Mouse (Mus musculus): ENCODE measurements around the gene Zbtb16. TPM values are rescaled to one million over a fixed set of nuclear protein-coding genes. Genes with fewer than 3 reads are reported as not detected.

Zbtb16 gene
- total and polyA plus RNA-seq, 3 experiments: 0.04 to 0.72 TPM; not detected in 1

DNA sequence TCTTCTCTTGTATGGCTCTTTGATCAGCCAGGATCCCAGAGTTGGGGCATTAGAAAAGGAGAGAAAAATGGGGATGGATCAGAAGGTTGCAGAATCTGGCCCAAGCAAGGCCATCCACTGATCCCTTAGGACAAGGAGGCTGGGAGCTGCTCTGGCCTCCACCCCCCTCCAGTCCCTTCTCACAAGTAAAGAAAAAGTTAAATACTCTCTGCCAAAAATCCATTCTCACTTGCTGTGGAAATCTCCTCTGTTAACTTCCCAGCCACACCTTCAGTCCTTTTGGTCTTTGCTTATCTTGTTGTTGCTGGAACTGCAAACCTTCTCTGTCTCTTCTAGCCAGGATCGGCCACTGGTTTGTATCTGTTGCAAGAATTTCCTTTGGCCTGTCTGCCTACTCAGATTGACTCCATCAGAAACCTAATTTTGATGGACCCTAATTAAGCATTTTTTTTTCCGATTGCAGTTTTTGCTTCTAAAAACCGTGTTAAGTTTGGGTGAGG lies 218.5 kb downstream of the Zbtb16 start:
- no peaks in the 10 kb centered on the region for H3K79me2 ChIP-seq (ENCODE audit: control insufficient read depth, insufficient read depth, low read length, poor library complexity)
- no peaks in the 10 kb centered on the region for H3K9me3 ChIP-seq (replicated peaks; ENCODE audit: insufficient read depth, low read length)
- no peak overlapping the region for H3K27ac ChIP-seq (ENCODE audit: control insufficient read depth, low read depth, low read length)
- H3K4me3 ChIP-seq (ENCODE audit: control insufficient read depth in 1 of 2, insufficient read depth in 1 of 2, low read depth in 2 of 2, low read length in 2 of 2): no peak overlapping the region
- H3K9ac ChIP-seq (ENCODE audit: control insufficient read depth, low read depth, low read length, poor library complexity, severe bottlenecking): no peak overlapping the region
- 0 out of 4 replicates have a peak, but pooled peaks cover 0 to 1% of the 10 kb centered on the region in 2 experiments for H3K27me3 ChIP-seq (ENCODE audit: control insufficient read depth in 1 of 2, insufficient read depth in 2 of 2, low read length in 2 of 2)
- TF ChIP-seq USF2 (IDR thresholded peaks at IDR 0.05; ENCODE audit: borderline replicate concordance in 1 of 2, insufficient read depth in 1 of 2, low read depth in 1 of 2, low read length in 2 of 2) (no peak), POLR2AphosphoS2 (IDR thresholded peaks at IDR 0.05; ENCODE audit: low read length) (no peak), CTCF (IDR thresholded peaks at IDR 0.05 in 2 of 3, conservative IDR thresholded peaks at IDR 0.05 in 1 of 3; ENCODE audit: control insufficient read depth in 1 of 3, insufficient read depth in 1 of 3, low read depth in 2 of 3, low read length in 3 of 3, poor library complexity in 1 of 3, severe bottlenecking in 1 of 3) (no peak), CHD2 (IDR thresholded peaks at IDR 0.05; ENCODE audit: low read length) (no peak), ZC3H11A (IDR thresholded peaks at IDR 0.05; ENCODE audit: low read depth, low read length) (no peak), CHD1 (IDR thresholded peaks at IDR 0.05; ENCODE audit: low read depth, low read length) (no peak), KAT2A (conservative IDR thresholded peaks at IDR 0.05; ENCODE audit: low read depth, low read length) (no peak), POLR2AphosphoS5 (IDR thresholded peaks at IDR 0.05; ENCODE audit: borderline replicate concordance, low read depth, low read length) (no peak), E2F4 (IDR thresholded peaks at IDR 0.05; ENCODE audit: borderline replicate concordance, low read depth, low read length) (no peak)
- no peaks in the 10 kb centered on the region for H3K36me3 ChIP-seq (ENCODE audit: control insufficient read depth in 1 of 2, insufficient read depth in 2 of 2, low read length in 2 of 2)
- DNase-seq (ENCODE audit: low read depth, low spot score): no peak
- no peaks in the 10 kb centered on the region for H3K4me1 ChIP-seq (ENCODE audit: control insufficient read depth in 1 of 2, insufficient read depth in 2 of 2, low read length in 2 of 2)

GRCm38 (mm10) chr9:48613221-48613620 lies 222.8 kb downstream of the Zbtb16 start:
- Histone ChIP-seq H3K79me2 (ENCODE audit: control insufficient read depth, insufficient read depth, low read length, poor library complexity) (no peaks in the 10 kb centered on the region), H3K9ac (ENCODE audit: control insufficient read depth, low read depth, low read length, poor library complexity, severe bottlenecking) (no peak overlapping the region), H3K27me3 (ENCODE audit: control insufficient read depth in 1 of 2, insufficient read depth in 2 of 2, low read length in 2 of 2) (no peaks in the 10 kb centered on the region), H3K4me3 (ENCODE audit: control insufficient read depth in 1 of 2, insufficient read depth in 1 of 2, low read depth in 2 of 2, low read length in 2 of 2) (no peak overlapping the region), H3K36me3 (ENCODE audit: control insufficient read depth in 1 of 2, insufficient read depth in 2 of 2, low read length in 2 of 2) (no peaks in the 10 kb centered on the region), H3K4me1 (ENCODE audit: control insufficient read depth in 1 of 2, insufficient read depth in 2 of 2, low read length in 2 of 2) (no peaks in the 10 kb centered on the region), H3K9me3 (replicated peaks; ENCODE audit: insufficient read depth, low read length) (no peaks in the 10 kb centered on the region), H3K27ac (ENCODE audit: control insufficient read depth, low read depth, low read length) (no peak overlapping the region)
- TF ChIP-seq RCOR1 (IDR thresholded peaks at IDR 0.05; ENCODE audit: low read depth, low read length) (no peak), POLR2AphosphoS5 (IDR thresholded peaks at IDR 0.05; ENCODE audit: borderline replicate concordance, low read depth, low read length) (no peak), USF2 (IDR thresholded peaks at IDR 0.05; ENCODE audit: borderline replicate concordance in 1 of 2, insufficient read depth in 1 of 2, low read depth in 1 of 2, low read length in 2 of 2) (no peak), ZMIZ1 (IDR thresholded peaks at IDR 0.05; ENCODE audit: low read depth, low read length) (no peak), CHD2 (IDR thresholded peaks at IDR 0.05; ENCODE audit: low read length) (no peak), TBP (IDR thresholded peaks at IDR 0.05; ENCODE audit: low read depth, low read length) (no peak), USF1 (IDR thresholded peaks at IDR 0.05; ENCODE audit: low read depth, low read length) (no peak), POLR2A (IDR thresholded peaks at IDR 0.05; ENCODE audit: control insufficient read depth in 1 of 2, insufficient read depth in 1 of 2, low read depth in 1 of 2, low read length in 2 of 2, poor library complexity in 1 of 2) (no peak), MAZ (IDR thresholded peaks at IDR 0.05; ENCODE audit: low read depth, low read length) (no peak), MEF2A (IDR thresholded peaks at IDR 0.05; ENCODE audit: extremely low read depth, insufficient replicate concordance, low read depth, low read length, poor library complexity, severe bottlenecking) (no peak), SMC3 (IDR thresholded peaks at IDR 0.05; ENCODE audit: low read depth, low read length) (no peak), TCF12 (IDR thresholded peaks at IDR 0.05; ENCODE audit: low read depth, low read length) (no peak), BHLHE40 (IDR thresholded peaks at IDR 0.05; ENCODE audit: borderline replicate concordance, low read depth, low read length) (no peak), TAL1 (IDR thresholded peaks at IDR 0.05; ENCODE audit: low read length) (no peak), SIN3A (IDR thresholded peaks at IDR 0.05; ENCODE audit: low read length) (no peak), CHD1 (IDR thresholded peaks at IDR 0.05; ENCODE audit: low read depth, low read length) (no peak), MAFK (IDR thresholded peaks at IDR 0.05; ENCODE audit: borderline replicate concordance, low read depth, low read length) (no peak), MAX (IDR thresholded peaks at IDR 0.05; ENCODE audit: low read length) (no peak)
- DNase-seq (ENCODE audit: low read depth, low spot score): no peak
